Mouse (Mus musculus): ENCODE measurements around the gene Wfdc12. TPM values are rescaled to one million over a fixed set of nuclear protein-coding genes. Genes with fewer than 3 reads are reported as not detected.

Gene Wfdc12
- polyA plus RNA-seq, 1 experiment from 2014 or later, result not detected

DNA sequence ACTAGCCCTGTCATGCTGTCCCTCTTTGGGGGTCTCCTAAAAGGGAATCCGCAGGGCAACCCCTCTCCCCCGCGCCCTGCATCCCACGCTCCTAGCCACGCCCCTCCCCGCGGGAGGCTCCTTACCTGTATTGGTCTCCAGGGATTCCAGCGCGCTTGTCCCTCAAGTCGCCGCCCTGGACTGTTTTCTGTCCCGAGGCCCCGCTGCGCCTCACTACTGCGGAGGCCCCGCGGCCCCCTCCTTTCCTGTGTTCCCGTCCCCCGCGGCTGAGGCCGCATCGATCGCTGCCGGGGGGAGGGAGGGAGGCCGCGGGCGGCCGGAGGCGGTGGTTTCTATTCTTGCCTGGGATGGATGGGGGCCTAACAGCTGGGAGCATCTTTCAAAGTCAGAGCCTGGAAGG lies 19.5 kb downstream of the Wfdc12 start, which contains the start of gene Kcns1:
Kcns1 (minus strand) TSS at position 212 of the 400 bp plus-strand sequence.
- H3K27me3 ChIP-seq (replicated peaks; ENCODE audit: control insufficient read depth, insufficient read depth, low read length), result peaks cover 66% of the 10 kb centered on the region
- H3K4me1 ChIP-seq (replicated peaks; ENCODE audit: control insufficient read depth, insufficient read depth, low read length), result peaks cover 16% of the 10 kb centered on the region
- no peak for DNase-seq (ENCODE audit: low spot score)
- H3K27ac ChIP-seq (ENCODE audit: low read depth), result no peak within 1 kb of the TSS
- H3K4me3 ChIP-seq (ENCODE audit: low read depth, low read length), result peak within 1 kb of the TSS; percentile 30
- 1% methylated on average over 29 of the region's 29 CpGs for WGBS
- H3K9ac ChIP-seq (ENCODE audit: low read length), result no peak within 1 kb of the TSS
- ATAC-seq (replicated peaks; ENCODE audit: low FRiP score, low TSS enrichment, low read depth), result no peak
- H3K9me3 ChIP-seq (ENCODE audit: control insufficient read depth, low read length), result no peaks in the 10 kb centered on the region
- no peaks in the 10 kb centered on the region for H3K36me3 ChIP-seq (ENCODE audit: control insufficient read depth, insufficient read depth, low read length)
- H3K4me2 ChIP-seq (ENCODE audit: low read length), result peak within 1 kb of the TSS; percentile 65

DNA sequence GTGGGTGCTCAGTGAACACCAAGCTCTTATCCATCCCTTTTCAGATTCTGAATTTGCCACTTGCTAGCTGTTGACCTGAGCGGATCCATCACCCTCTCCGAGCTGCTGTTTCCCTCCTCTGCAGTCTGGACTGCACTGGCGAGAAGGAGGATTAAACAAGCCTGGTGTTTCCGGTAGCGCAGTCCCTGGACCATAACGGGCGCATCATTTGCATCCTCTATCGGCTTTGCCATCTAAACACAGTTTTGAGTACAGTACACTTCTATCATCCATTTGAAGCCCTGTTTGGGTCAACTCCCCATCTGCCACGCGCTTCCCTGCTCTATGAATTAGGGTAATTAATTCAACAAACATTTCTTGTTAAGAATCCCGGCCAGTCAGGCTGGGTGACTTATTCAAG lies 20.1 kb downstream of the Wfdc12 start:
- no peak overlapping the region for H3K27ac ChIP-seq (ENCODE audit: low read depth)
- H3K4me3 ChIP-seq (ENCODE audit: low read depth, low read length), result peak overlapping the region; percentile 30; the same call in 1 of the 2 replicates
- H3K4me2 ChIP-seq (ENCODE audit: low read length), result peak overlapping the region; percentile 65
- H3K27me3 ChIP-seq (replicated peaks; ENCODE audit: control insufficient read depth, insufficient read depth, low read length), result peaks cover 71% of the 10 kb centered on the region
- 6% methylated on average over 11 of the region's 11 CpGs for WGBS
- no peaks in the 10 kb centered on the region for H3K36me3 ChIP-seq (ENCODE audit: control insufficient read depth, insufficient read depth, low read length)
- DNase-seq (ENCODE audit: low spot score) (no peak), ATAC-seq (replicated peaks; ENCODE audit: low FRiP score, low TSS enrichment, low read depth) (no peak)
- no peaks in the 10 kb centered on the region for H3K9me3 ChIP-seq (ENCODE audit: control insufficient read depth, low read length)
- H3K4me1 ChIP-seq (replicated peaks; ENCODE audit: control insufficient read depth, insufficient read depth, low read length), result peaks cover 16% of the 10 kb centered on the region
- H3K9ac ChIP-seq (ENCODE audit: low read length), result no peak overlapping the region

DNA sequence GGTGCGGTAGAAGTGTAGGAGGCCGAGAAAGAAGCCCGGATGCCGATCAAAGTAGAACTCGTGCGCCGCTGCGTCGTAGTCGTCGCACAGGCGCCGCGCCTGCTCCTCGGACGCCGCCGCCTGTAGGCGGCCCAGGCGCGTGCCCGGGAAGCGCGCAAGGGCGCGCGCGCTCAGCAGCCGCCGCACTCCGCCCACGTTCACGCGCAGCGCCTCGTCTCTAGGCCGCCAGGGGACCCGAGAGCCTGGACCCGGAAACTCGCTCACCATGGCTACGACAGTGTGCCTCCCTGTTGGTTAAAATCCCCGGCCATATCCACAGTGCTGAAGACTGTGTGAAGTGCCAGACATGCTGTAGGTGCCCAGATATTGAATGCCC lies 21.8 kb downstream of the Wfdc12 start:
- no peaks in the 10 kb centered on the region for H3K36me3 ChIP-seq (ENCODE audit: control insufficient read depth, insufficient read depth, low read length)
- no peak overlapping the region for H3K9ac ChIP-seq (ENCODE audit: low read length)
- peaks cover 73% of the 10 kb centered on the region for H3K27me3 ChIP-seq (replicated peaks; ENCODE audit: control insufficient read depth, insufficient read depth, low read length)
- WGBS, result 8% methylated on average over 37 of the region's 42 CpGs
- H3K4me2 ChIP-seq (ENCODE audit: low read length), result peak overlapping the region; percentile 52
- H3K27ac ChIP-seq (ENCODE audit: low read depth), result no peak overlapping the region
- DNase-seq (ENCODE audit: low spot score) (no peak), ATAC-seq (replicated peaks; ENCODE audit: low FRiP score, low TSS enrichment, low read depth) (peak; percentile 44)
- peaks cover 16% of the 10 kb centered on the region for H3K4me1 ChIP-seq (replicated peaks; ENCODE audit: control insufficient read depth, insufficient read depth, low read length)
- no peaks in the 10 kb centered on the region for H3K9me3 ChIP-seq (ENCODE audit: control insufficient read depth, low read length)
- peak overlapping the region; percentile 31 for H3K4me3 ChIP-seq (ENCODE audit: low read depth, low read length)

GRCm38 (mm10) chr2:164167752-164168570 lies 22.4 kb downstream of the Wfdc12 start:
- WGBS, result 12% methylated on average over 90 of the region's 90 CpGs
- peak; percentile 62 for DNase-seq (ENCODE audit: low spot score)
- H3K27me3 ChIP-seq (replicated peaks; ENCODE audit: control insufficient read depth, insufficient read depth, low read length), result peaks cover 71% of the 10 kb centered on the region
- H3K9me3 ChIP-seq (ENCODE audit: control insufficient read depth, low read length), result no peaks in the 10 kb centered on the region
- no peaks in the 10 kb centered on the region for H3K36me3 ChIP-seq (ENCODE audit: control insufficient read depth, insufficient read depth, low read length)
- no peak overlapping the region; the same call in 1 of the 2 replicates for H3K9ac ChIP-seq (ENCODE audit: low read length)
- H3K4me1 ChIP-seq (replicated peaks; ENCODE audit: control insufficient read depth, insufficient read depth, low read length), result peaks cover 16% of the 10 kb centered on the region
- peak overlapping the region; percentile 31 for H3K4me3 ChIP-seq (ENCODE audit: low read depth, low read length)
- H3K4me2 ChIP-seq (ENCODE audit: low read length), result peak overlapping the region; percentile 52
- peak; percentile 43 for ATAC-seq (replicated peaks; ENCODE audit: low FRiP score, low TSS enrichment, low read depth)
- no peak overlapping the region for H3K27ac ChIP-seq (ENCODE audit: low read depth)

DNA sequence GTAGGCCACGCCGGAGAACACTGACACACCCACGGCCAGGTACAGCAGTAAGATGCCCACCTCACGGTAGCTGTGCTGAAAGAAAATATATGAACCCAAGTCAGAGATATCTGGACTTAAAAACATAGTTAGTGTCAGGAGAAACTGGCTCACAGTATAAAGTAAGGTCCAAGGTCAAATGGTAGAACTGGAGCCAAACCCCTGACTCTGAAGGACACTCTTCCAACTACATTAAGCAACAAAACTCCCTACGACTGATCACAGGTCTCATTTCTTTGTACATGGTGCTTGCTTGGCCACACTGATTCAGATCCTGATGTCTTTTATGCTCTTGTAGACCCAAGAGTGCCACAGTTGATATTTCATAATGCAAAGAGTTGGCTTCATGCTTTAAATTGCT lies 25.5 kb downstream of the Wfdc12 start:
- Histone ChIP-seq H3K4me1 (replicated peaks; ENCODE audit: control insufficient read depth, insufficient read depth, low read length) (0 out of 2 replicates have a peak, but pooled peaks cover 5% of the 10 kb centered on the region), H3K27me3 (replicated peaks; ENCODE audit: control insufficient read depth, insufficient read depth, low read length) (peaks cover 48% of the 10 kb centered on the region), H3K9me3 (ENCODE audit: control insufficient read depth, low read length) (no peaks in the 10 kb centered on the region), H3K36me3 (ENCODE audit: control insufficient read depth, insufficient read depth, low read length) (no peaks in the 10 kb centered on the region), H3K27ac (ENCODE audit: low read depth) (no peak overlapping the region), H3K4me3 (ENCODE audit: low read depth, low read length) (no peak overlapping the region), H3K9ac (ENCODE audit: low read length) (no peak overlapping the region), H3K4me2 (ENCODE audit: low read length) (no peak overlapping the region)
- ATAC-seq (replicated peaks; ENCODE audit: low FRiP score, low TSS enrichment, low read depth) (no peak), DNase-seq (ENCODE audit: low spot score) (no peak)
- 91% methylated on average over 5 of the region's 5 CpGs for WGBS

DNA sequence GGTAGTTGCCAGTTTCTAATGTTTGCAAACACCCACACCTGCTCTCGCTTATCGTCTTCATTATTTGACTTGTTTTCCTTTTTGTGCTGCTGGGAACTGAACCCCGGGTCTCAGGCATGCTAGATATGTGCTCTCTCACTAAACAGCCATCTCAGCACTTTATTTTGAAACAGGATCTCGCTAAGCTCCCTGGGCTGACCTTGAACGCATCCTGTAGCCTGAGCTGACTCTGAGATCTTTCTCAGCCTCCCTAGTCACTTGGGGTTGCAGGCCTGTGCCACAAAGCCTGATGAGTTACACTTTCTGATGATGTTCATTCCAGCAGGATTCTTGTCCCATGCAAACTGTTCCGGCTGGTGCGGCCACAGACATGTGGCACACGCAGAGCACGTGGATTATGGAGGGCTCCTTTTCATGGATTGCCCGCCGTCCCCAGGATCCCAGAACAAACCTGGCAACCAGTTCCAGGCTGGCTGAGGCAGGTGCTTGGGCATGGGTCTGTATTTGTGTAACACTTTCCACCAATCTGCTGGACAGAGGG lies 28.8 kb downstream of the Wfdc12 start:
- H3K4me2 ChIP-seq (ENCODE audit: low read length), result no peak overlapping the region
- H3K27ac ChIP-seq (ENCODE audit: low read depth), result no peak overlapping the region
- no peaks in the 10 kb centered on the region for H3K9me3 ChIP-seq (ENCODE audit: control insufficient read depth, low read length)
- peaks cover 14% of the 10 kb centered on the region for H3K27me3 ChIP-seq (replicated peaks; ENCODE audit: control insufficient read depth, insufficient read depth, low read length)
- ATAC-seq (replicated peaks; ENCODE audit: low FRiP score, low TSS enrichment, low read depth) (no peak), DNase-seq (ENCODE audit: low spot score) (no peak)
- 77% methylated on average over 11 of the region's 11 CpGs for WGBS
- H3K4me1 ChIP-seq (replicated peaks; ENCODE audit: control insufficient read depth, insufficient read depth, low read length), result no peaks in the 10 kb centered on the region
- no peak overlapping the region for H3K4me3 ChIP-seq (ENCODE audit: low read depth, low read length)
- H3K9ac ChIP-seq (ENCODE audit: low read length), result no peak overlapping the region
- no peaks in the 10 kb centered on the region for H3K36me3 ChIP-seq (ENCODE audit: control insufficient read depth, insufficient read depth, low read length)

GRCm38 (mm10) chr2:164158838-164159237 lies 31.6 kb downstream of the Wfdc12 start:
- ATAC-seq (replicated peaks; ENCODE audit: low FRiP score, low TSS enrichment, low read depth), result no peak
- H3K4me1 ChIP-seq (replicated peaks; ENCODE audit: control insufficient read depth, insufficient read depth, low read length), result no peaks in the 10 kb centered on the region
- 80% methylated on average over 2 of the region's 2 CpGs for WGBS

DNA sequence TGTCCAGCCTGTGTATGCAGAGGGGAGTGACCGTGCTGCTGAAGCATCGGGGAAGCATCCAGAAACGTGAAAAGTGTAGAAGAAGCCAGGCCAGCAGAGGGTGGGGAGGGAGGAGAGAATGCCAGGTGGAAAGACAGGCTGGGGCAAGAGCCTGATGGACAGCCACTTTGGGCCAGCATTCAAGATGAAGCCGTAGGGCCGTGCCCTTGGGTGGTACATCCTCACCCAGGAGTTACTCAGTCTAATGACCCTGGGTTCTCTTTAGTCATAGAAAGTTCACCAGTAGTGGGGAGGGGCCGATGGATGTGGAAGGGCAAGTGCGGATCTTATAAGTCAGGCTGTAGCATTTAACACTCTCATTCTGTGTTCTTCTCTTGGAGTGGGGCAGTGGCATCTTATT lies 34.2 kb downstream of the Wfdc12 start:
- Histone ChIP-seq H3K27me3 (replicated peaks; ENCODE audit: control insufficient read depth, insufficient read depth, low read length) (no peaks in the 10 kb centered on the region), H3K4me2 (ENCODE audit: low read length) (no peak overlapping the region), H3K9ac (ENCODE audit: low read length) (no peak overlapping the region), H3K4me3 (ENCODE audit: low read depth, low read length) (no peak overlapping the region), H3K36me3 (ENCODE audit: control insufficient read depth, insufficient read depth, low read length) (peaks cover 34% of the 10 kb centered on the region), H3K4me1 (replicated peaks; ENCODE audit: control insufficient read depth, insufficient read depth, low read length) (no peaks in the 10 kb centered on the region), H3K27ac (ENCODE audit: low read depth) (no peak overlapping the region), H3K9me3 (ENCODE audit: control insufficient read depth, low read length) (no peaks in the 10 kb centered on the region)
- DNase-seq (ENCODE audit: low spot score) (no peak), ATAC-seq (replicated peaks; ENCODE audit: low FRiP score, low TSS enrichment, low read depth) (no peak)
- WGBS, result 81% methylated on average over 7 of the region's 7 CpGs

More at GRCm38 (mm10) chr2:164158838-164159237, 31.6 kb downstream of the Wfdc12 start:
- Histone ChIP-seq H3K27me3 (replicated peaks; ENCODE audit: control insufficient read depth, insufficient read depth, low read length) (no peaks in the 10 kb centered on the region), H3K4me3 (ENCODE audit: low read depth, low read length) (no peak overlapping the region), H3K9me3 (ENCODE audit: control insufficient read depth, low read length) (no peaks in the 10 kb centered on the region), H3K27ac (ENCODE audit: low read depth) (no peak overlapping the region), H3K9ac (ENCODE audit: low read length) (no peak overlapping the region), H3K4me2 (ENCODE audit: low read length) (no peak overlapping the region), H3K36me3 (ENCODE audit: control insufficient read depth, insufficient read depth, low read length) (peaks cover 10% of the 10 kb centered on the region)
- DNase-seq (ENCODE audit: low spot score), result no peak
